Mouse (Mus musculus) ovary, postnatal 10 days (tissue): ENCODE results near the gene Fam189a1.
A peak's percentile ranks its signal among the peaks of the same experiment; 100 is the strongest.

Experiments used
- DNase-seq: peaks from one replicate; pipeline ENCODE4 v3.0.0; 2022; ENCODE audit warnings: low spot score

Fam189a1 gene

DNA sequence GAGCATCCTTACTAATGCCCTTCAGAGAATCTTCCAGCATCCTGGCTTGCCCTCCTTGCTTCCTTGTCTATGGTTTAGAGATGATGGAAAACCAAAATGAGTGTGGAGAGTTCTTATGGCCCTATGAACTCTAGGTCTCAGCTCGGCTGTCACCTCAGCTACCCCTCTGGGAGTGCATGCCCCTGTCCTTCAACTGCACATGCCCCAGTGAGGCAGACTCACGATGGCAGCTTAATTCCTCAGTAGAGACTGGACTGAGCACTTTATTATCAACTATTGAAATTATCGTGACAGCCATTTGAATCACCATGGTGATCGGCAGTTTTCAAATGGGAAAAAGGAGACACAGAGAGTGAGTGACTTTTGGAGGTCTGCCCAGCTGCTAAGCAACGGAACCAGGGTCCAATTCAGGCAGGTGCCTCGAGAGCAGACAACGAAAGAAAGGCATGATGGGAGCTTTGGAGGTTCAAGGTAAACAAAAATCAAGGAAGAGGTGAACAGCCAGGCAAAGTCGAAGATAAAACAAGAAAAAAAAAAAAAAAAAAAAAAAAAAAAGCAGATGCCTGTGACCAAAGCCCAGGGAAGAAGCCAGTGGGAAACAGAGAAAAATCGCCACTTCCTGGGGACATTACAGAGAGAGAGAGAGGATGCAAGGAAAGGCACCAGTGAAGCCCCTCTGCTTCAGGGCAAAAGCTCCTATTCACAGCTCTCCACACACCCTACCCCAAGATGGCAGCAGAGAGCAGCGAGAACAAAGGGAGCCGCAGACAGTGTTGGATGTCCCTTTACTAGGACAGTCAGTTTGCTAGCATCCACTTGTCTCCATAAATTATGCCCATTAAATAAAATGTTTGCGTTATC is 206.2 kb downstream of the Fam189a1 start:
- no peak for DNase-seq

DNA sequence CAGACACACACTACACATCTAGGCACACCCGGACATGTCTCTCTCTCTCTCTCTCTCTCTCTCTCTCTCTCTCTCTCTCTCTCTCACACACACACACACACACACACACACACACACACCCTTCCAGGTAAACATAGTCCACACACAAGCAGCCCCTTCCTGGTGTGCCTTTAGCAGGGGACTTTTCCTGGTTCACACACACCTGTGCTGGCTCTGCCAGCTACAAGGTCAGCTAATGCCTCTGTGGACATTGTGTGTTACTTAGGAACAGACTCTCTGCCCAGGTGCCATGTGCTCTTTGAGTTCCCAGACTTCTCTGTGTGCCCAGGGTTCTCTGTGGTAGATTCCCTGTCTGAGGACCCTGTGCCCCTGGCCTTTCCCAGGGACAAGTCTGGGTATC is 206.9 kb downstream of the Fam189a1 start:
- DNase-seq: no peak

DNA sequence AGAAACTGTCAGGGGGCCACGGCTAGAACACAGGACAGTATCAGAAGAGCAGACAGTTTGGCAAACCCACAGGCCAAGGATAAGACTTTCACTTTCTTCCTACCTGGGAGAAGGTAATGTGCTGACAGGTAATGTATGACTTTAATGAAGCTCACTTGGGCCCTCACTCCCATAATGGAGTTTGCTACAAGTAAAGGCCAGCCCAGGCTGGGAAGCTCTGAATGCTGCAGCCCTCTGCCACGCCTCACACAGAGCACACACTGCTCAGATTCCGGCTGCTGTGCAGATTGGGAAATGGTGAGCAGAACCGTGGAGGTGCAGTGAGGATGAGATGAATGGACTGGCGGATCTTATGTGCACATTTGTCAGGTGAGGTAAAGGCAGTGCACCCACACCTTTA is 211.7 kb downstream of the Fam189a1 start:
- DNase-seq: no peak

DNA sequence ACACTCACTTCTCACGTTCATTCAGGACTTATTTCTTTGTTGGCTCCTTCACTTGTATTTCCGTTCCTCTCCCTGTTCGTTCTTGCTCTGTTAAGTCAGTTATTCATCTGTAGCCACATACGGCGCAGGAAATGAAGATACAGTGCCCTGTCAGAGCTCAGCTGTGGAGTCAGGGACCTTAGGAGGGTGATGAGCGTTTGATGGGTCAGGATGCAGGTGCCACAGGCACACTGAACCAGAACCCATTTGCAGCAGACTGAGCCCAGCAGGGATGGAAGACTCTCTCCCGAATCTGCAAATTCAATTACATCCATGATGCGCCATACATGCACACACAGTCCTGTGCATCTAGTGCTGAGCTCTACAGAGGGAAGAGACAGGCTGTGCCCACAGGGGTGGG is 212.2 kb downstream of the Fam189a1 start:
- DNase-seq: no peak

DNA sequence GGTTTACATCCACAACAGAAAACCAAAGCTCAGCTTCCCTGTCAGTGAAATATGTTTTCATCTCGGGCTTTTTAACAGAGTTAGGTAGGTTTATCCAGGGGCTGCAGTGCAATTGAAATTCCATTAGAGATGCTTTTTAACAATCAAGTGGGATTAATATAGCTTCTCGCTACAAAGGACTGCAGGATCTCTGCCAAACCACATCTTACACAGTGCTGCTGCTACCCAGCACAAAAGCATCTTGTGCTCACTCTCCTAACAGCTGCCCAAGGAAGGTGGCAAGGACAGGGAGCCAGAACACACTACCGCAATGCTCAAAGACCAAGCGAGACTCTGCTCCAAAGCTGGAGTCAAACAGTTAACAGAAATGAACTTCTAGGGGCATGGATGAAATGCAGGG is 219.4 kb downstream of the Fam189a1 start:
- no peak for DNase-seq

DNA sequence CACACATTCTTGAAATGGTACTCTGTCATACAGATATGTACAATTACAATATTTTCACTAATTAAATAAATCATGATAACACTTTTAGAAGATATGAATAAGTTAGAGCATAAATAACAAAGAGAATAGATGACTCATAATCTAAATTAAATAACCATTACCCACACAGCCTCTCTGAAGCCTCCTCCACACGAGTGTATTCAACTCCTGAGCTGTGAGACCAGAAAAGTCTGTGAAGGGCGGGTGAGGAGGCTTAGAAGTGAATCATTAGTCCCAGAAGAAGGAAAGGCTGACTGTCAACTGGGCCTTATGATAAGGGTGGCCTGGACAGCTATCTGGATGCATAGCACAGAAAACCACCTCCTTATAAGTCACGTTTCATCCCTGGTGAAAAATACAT is 222.3 kb downstream of the Fam189a1 start:
- DNase-seq: no peak

DNA sequence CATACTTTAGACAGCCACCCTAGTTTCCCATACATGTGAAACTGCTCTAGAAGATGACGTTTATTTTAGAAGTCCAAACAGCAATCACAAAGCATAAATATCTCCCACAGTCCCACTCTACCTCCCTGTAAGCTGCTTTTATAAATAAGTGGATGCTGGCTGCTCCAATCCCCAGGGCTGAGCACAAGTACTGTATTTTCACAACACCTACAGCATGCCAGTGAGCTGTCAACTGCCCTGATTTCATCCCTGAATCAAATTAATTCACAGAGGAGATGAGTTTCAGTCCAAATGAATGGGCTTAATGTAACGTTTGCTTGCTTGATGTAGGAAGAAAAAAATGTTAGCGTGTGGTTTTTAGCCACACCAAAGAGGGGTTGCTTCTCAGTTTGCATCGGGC is 225.4 kb downstream of the Fam189a1 start:
- no peak for DNase-seq

DNA sequence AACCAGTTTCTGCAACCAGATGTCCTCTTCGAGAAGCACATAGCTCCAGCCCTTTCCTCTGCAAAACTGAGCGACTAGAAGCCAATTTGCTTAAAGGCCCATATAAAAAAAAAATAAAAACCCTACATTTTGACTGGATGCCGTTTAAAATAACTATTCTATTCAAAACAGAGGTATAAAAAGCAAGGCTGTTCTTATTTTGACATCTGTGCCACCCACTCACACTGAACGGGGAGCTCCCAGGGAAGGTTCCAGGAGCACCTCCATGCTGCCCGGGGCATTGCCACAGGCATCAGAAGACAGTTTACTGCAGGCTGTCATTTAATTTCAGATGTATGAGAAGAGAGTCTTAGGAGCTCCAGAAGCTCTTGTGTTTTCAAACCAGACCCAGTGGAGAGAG is 232.5 kb downstream of the Fam189a1 start:
- no peak for DNase-seq

DNA sequence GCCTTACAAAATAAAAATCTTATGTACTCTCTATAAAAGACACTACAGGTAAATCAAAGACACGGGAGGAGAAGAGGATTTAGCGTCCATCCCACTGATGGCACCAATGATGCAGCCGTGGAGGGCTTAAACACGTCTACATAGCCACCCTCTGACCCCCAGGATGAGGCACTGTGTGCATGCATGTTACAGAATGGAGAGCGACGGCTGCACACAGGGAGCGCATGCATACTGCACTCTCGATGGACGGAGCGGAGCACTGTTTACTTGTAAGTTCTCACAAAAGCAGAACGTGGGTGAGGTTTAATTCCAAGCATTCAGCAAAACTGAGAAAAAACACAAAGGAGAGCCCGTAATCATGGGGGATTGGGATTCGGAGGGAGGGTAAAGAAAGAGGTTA is 235.2 kb downstream of the Fam189a1 start:
- no peak for DNase-seq

DNA sequence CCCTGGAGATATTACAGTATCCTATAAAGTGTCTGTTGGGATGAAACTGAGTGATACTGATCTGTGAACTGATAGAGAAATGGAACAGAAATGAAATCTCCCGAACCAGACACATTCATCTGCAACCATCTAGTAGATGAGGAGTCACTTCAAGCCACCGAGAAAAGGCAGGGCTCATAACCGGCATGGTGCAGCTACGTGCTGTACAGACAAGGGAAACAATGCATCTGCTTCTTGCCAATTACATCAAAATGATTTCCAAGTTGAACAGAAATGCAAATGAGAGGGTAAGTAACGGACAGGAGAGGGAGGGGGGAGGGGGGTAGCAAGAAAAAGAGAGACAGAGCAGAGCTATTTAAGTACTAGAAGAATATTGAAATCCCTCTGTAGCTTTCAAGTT is 235.6 kb downstream of the Fam189a1 start:
- no peak for DNase-seq

DNA sequence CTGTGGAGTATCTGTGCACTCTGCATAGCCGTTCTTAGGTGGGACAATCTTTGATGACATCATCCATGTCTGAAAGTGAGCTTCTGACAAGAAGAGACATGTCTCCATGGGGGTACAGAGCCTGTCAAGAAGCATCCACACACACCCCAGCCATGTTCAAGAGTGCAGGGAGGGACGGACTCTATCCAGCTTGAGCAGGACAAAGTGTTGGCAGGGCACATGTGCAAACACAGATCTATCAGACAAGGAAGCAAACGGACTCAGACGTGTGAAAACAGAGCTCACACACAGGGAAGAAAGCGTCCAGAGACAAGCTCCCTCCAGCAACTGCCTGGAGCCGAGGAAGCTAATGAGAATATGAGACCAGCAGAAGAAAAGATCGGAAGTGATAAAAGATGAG is 239.7 kb downstream of the Fam189a1 start:
- DNase-seq: no peak

DNA sequence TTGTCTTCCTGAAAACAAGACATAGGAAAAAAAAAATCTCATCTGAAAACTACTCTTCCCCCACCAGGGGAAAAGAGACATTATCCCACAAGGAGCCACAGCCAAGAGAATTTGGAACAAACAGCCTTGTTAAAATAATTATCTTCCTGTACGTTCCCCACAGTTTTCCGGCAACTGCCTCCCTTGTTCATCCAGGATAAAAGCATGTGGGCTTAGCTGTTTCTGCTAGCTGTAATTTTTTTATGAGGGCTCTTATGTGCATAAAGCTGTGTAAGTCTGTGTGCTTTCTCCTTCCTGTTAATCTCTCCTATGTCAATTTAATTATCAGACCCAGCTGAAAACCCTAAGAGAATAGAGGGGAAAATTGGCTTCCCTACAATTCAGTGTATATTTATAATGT is 241.2 kb downstream of the Fam189a1 start:
- no peak for DNase-seq

DNA sequence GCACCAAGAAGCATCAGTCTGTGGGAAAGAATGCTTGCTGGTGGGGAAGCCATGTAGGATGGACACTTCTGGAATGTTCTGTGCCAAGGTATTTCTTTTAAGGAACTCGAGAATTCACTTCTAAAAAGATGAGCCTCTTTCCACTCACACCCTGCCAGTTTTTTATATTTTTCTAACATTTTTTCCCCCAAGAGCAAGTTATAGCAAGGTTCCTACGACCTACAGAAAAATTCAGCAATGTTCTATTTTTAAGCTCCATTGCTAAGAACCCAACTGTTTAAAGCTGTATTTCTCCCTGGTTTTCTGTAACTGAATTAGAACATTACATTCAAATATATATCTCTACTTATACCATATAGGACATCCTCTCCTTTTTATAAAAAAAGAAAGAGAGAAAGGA is 244.4 kb downstream of the Fam189a1 start:
- DNase-seq: no peak

DNA sequence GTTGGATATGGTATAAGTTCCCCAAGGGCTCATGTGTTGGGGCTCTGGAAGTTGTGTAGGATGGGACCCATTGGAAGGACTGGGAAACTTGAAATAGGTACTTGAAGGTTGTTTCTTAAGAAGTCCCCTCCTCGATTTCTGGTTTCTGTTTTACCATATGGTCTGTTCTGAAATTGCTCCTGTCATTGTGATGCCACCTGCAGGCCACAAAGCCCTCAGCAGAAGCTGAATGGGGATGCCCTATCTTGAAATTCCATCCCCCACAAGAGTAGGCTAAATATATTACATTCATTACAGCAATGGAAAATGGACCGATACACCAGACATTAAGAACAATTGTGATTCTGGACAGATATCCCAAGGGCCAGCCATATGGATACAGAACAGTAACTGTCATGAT is 246.2 kb downstream of the Fam189a1 start:
- no peak for DNase-seq

DNA sequence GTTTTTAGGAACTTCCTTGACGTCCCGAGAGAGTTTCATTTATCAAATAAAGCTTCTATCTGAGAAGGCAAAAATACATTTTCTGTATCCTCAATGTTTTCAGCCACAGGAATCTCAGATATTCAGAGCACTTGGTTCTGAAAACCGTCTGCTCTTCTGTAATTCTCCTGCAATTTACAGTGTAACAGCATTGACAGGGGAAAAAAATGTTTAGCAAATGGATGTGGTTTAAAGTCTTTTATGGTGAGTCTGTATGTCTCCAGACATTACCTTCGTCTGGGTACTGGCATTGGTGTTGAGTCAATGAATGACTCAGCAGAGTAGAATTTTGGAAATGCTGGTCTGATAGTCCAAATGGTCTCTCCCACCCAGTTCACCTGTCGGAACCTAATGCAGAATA is 249.4 kb downstream of the Fam189a1 start:
- no peak for DNase-seq

DNA sequence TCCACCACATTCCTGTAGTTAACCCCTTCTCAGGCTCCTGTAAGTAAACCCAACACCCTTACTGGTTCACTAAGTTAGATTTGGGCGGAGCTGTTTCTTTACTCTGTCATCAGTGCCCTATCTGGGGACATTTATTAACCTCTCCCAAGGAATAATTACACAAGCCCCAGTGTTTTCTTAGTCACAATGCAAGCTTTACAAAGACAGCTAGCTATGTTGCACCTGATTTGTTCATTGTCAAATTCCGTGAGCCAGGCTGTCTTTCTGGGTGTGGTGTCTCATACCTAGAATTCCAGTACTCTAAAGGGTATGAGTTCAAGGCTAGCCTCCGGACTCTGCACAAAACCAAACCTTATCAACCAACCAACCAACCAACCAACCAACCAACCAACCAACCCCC is 250.9 kb downstream of the Fam189a1 start:
- DNase-seq: no peak

DNA sequence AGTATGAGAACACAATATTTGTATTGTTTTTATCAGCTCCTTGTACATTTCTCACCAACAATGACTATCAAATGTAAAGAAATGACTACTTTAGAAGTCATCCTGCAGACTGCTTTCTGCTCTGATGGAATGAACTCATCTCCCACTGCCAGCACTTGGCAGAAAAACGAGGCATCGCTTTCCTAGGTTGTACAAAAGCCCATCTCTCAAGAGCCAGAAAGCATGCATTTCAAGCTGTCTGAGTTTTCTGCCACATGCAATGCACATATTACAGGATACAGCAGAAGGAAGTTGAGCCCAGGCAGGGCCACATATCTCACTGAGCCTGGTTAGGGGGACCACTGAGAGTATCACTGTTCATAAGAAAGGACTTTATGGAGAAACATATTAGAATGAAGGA is 256.1 kb downstream of the Fam189a1 start:
- no peak for DNase-seq

DNA sequence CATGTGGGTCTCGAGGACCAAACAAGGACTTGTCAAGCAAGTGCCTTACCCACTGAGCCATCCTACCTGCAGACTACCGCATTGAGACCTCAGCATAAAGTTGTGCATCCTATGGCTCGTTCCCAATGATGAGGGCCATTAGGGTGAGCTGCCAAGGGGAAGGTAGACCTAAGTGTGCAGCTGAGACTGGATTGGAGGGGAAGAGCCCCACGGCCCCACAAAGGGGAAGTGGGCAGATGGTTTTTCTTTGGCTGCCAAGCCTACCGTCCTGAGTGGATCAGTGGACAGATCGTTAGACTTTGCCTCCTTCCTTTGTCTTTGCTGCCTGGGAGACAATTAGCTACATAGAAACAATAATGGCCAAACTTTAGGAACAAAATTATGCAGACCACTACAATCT is 259.8 kb downstream of the Fam189a1 start:
- no peak for DNase-seq

DNA sequence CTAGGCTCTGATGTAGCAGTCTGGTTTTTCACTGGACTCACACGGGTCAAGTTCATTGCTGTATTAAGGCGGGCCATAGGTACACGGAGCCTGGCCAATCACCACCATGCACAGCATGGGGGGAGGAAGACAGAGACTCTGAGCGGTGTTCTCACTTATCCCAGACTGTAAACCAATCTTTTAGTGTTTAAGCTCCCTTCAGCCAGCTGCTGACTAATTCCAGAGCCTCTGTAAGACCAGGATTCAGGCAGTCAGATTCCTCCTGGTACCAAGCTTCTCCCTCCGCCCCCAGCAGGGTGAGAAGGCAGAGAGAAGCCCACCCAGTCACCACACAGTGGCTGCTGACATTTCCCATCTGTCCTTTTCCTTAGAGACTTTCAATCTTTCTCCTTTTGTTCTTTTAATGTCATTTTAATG is 260.7 kb downstream of the Fam189a1 start:
- no peak for DNase-seq

DNA sequence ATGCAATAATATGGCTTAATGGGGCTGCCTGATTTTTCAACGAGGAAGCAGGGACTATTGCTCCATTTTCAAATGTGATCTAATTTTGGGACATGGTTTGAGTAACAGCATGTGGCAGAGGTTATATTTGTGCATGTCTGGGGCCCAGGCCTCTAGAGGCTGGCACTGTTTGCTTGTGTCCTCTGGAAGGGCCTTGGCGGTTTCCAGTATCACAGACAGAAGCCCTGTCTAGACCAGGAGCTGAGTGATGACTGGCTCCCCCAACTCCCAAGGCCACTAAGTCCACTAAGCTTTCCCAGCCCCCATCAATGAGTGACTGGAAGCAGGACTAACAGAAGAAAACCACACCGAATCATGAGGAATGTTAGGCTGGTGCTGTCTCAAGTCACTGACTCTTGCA is 265.2 kb downstream of the Fam189a1 start:
- DNase-seq: no peak

DNA sequence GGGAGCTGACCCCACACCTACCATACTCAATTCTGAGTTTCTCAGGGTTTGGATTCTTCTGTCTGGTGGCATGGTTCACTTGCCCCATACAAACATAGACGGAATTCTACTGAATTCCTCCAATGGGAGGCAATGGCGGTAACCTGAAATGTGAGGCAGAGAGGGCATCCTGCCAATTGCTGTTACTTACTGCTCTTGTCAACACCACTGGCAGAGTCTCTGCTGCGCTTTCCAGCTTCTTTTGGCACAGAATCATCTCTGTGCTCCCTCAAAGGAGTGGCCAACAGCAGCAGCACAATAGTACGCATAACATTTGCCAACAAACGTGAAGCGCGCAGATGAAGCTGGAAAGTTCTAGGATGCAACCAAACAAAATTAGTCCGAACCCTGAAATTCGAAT is 266.5 kb downstream of the Fam189a1 start:
- peak; percentile 9 for DNase-seq

DNA sequence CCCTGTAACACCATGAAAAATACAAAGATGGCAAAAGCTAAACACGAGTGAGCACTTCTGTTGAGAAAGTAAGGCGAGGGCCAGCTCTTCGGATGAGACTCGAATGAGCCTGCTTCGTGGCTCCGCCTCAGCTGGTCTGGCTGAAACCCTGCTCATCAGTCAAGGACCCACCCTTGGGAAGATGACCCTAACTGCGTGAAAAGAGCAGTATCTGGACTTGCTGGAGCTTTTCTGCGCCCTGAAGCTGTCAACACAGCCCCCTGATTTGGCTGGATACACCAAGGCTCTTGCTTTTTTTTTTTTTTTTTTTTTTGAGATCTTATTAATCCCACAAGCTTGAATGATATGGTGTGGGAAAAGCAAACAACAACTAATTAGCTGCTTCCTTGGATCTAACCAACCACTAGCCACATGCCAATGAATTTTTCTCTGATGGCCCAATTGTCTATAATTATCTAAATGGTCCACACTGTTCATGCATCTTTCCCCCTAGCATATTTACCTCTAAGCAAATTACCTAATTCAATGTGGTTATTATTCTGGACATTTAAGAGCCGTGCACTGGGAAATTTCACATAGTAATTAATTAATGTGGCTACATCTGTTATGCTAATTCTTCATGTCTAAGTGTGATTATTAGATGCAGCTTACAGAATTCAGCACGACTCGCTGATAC is 272.0 kb downstream of the Fam189a1 start:
- DNase-seq: no peak

DNA sequence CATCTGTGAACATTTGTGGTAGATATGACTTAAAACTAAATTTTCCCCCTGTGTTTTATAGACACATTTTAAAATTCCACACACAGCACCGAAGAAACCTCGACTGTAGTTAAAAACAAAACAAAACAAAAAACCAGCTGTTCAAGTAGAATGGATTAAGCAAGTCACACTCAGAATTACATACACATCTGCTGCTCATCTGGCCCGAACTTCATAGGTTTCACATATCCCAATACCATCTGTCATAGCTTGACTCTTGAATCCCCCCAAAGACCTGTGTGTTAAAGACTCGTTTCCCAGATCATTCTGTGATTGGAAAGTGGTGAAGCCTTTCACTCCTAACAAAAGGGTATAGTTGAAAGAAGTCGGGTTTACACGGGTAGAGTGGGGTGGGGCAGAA is 274.1 kb downstream of the Fam189a1 start:
- DNase-seq: no peak

DNA sequence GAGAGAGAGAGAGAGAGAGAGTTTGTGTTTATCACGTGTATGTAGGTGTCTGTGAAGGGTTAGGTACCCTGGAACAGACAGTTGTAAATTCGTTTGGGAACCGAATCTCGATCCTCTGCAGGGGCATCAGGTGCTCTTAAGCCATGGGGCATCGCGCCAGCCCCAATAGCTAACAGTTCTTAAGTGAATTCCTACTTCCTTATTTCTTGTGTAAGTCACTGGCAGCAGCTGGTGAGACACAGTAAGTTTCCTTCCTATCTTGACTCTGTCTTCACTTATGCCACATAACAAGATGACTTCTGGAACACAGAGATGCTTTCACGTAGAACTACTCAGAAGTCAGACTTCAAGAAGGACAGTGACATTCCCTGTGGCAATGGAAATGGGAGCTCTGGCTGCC is 275.0 kb downstream of the Fam189a1 start:
- DNase-seq: no peak
